Mouse (Mus musculus) stomach, postnatal 0 days (tissue): ENCODE results near the gene Ppox. TPM values are rescaled to one million over a fixed set of nuclear protein-coding genes. Genes with fewer than 3 reads are reported as not detected.
"Not testable (repeated sequence)": the region's sequence is repeated elsewhere in the genome, so short reads cannot be mapped to it uniquely, and the experiment has no call there.

Experiments used
- ATAC-seq: fragments of 200-750 bp; cut with Nextera tagmentation; 2 replicates; pipeline ENCODE4 v1.8.0; 2017; ENCODE audit not compliant: low FRiP score, low TSS enrichment
- DNase-seq: peaks from one replicate; pipeline ENCODE4 v3.0.0-alpha.2; 2016; ENCODE audit warnings: low spot score
- H3K27ac ChIP-seq: fragments of 300-500 bp; sonication (generic); replicated peaks from 2 replicates; pipeline ENCODE4 v1.5.1; 2014; ENCODE audit warnings: mild to moderate bottlenecking, control low read depth
- H3K27me3 ChIP-seq: fragments of 300-500 bp; sonication (generic); 2 replicates; pipeline ENCODE4 v1.6.1; 2014; ENCODE audit warnings: low read length; ENCODE audit not compliant: control insufficient read depth, insufficient read depth
- H3K36me3 ChIP-seq: fragments of 300-500 bp; sonication (generic); 2 replicates; pipeline ENCODE4 v1.6.1; 2014; ENCODE audit warnings: low read length, mixed read lengths; ENCODE audit not compliant: control insufficient read depth, insufficient read depth
- H3K4me1 ChIP-seq: fragments of 300-500 bp; sonication (generic); replicated peaks from 2 replicates; pipeline ENCODE4 v1.6.1; 2014; ENCODE audit warnings: antibody characterized with exemption; ENCODE audit not compliant: control insufficient read depth, insufficient read depth
- H3K4me2 ChIP-seq: fragments of 300-500 bp; sonication (generic); replicated peaks from 2 replicates; pipeline ENCODE4 v1.6.1; 2014; ENCODE audit warnings: low read depth, mild to moderate bottlenecking, control low read depth, moderate library complexity
- H3K4me3 ChIP-seq: fragments of 300-500 bp; sonication (generic); 2 replicates; pipeline ENCODE4 v1.5.1; 2014; ENCODE audit warnings: low read depth, low read length, control low read depth
- H3K9ac ChIP-seq: fragments of 300-500 bp; sonication (generic); 2 replicates; pipeline ENCODE4 v1.6.1; 2014; ENCODE audit warnings: mild to moderate bottlenecking, low read length, control low read depth, mixed read lengths
- H3K9me3 ChIP-seq: fragments of 300-500 bp; sonication (generic); 2 replicates; pipeline ENCODE4 v1.6.1; 2016; ENCODE audit warnings: low read length; ENCODE audit not compliant: control insufficient read depth
- CTCF ChIP-seq: IDR thresholded peaks from 2 replicates; pipeline ENCODE4 v1.5.1; 2016; ENCODE audit warnings: antibody characterized with exemption, low read depth, mild to moderate bottlenecking, moderate library complexity
- EP300 ChIP-seq: optimal IDR thresholded peaks from 2 replicates; pipeline ENCODE3; 2016; ENCODE audit warnings: antibody characterized with exemption
- WGBS: fragments of 180-500 bp; shearing (Covaris S2); extraction: QIAGEN DNeasy Blood & Tissue Kit; methylation state at CpG from one replicate; pipeline ENCODE4 v1.1.7; 2014; 5-methylcytosine and 5-hydroxymethylcytosine counted together
- polyA plus RNA-seq: library from polyadenylated mRNA; unstranded; fragments of >200 nt; fragmentation: Nextera tagmentation; extraction: Ambion mirVana; gene quantifications from 2 replicates; pipeline ENCODE4 v1.2.1, GENCODE M21; 2015

Ppox gene
- polyA plus RNA-seq, 1 experiment from 2014 or later, result 16.8 TPM

DNA sequence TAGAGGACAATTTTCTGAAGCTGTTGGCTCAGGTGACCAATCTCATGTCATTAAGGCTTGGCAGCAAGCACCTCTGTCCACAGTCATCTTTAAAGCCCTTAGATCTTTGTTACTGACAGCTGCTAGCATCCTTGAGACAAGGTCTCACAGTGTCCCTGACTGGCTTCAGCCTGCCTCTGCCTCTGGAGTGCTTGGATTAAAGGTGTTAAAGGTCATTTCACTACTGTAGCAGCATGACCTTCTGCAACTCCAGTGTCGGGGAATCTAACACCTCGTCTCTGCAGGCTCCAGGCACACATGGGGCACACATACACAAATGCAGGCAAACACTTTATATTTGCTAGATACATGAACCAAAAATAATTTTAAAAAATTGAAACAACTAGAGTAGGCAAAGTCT, 44.6 kb upstream of the Ppox start:
- H3K4me2 ChIP-seq, result no peak overlapping the region
- TF ChIP-seq EP300 (no peak), CTCF (no peak)
- no peak overlapping the region for H3K27ac ChIP-seq
- H3K4me1 ChIP-seq, result 0 out of 2 replicates have a peak, but pooled peaks cover 4% of the 10 kb centered on the region
- H3K4me3 ChIP-seq, result no peak overlapping the region
- 73% methylated on average over 2 of the region's 2 CpGs for WGBS
- ATAC-seq, result no peak
- no peaks in the 10 kb centered on the region for H3K36me3 ChIP-seq
- H3K9ac ChIP-seq, result no peak overlapping the region
- no peaks in the 10 kb centered on the region for H3K27me3 ChIP-seq
- no peak for DNase-seq
- no peaks in the 10 kb centered on the region for H3K9me3 ChIP-seq

DNA sequence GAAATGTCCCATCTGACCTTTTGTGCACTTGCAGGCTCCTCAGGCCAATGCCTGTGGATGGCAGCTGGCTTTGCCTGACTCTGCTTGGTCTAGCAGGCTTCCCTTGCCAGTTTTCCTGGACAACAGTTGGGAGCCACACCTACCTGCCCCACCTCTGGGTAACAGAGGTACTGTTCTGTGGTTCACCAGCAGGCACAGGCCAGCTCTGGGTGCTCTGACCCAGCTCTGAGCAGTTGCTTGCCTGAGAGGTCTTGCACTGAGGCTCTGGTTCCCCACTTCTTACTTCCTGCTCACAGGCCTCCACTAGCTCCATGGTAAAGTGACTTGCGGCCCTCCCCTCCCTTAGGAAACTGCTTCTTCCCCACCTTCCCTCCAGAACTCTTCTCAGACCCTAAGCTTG, 41.0 kb upstream of the Ppox start:
- ATAC-seq (peak; percentile 94), DNase-seq (peak; percentile 68)
- Histone ChIP-seq H3K36me3 (no peaks in the 10 kb centered on the region), H3K4me2 (no peak overlapping the region), H3K4me1 (no peaks in the 10 kb centered on the region), H3K4me3 (no peak overlapping the region), H3K27me3 (no peaks in the 10 kb centered on the region), H3K9me3 (no peaks in the 10 kb centered on the region), H3K9ac (no peak overlapping the region; the same call in 1 of the 2 replicates), H3K27ac (peak overlapping the region; percentile 56; the same call in 1 of the 2 replicates)
- 91% methylated on average over 1 of the region's 1 CpGs for WGBS
- no peak for TF ChIP-seq EP300
- no peak for TF ChIP-seq CTCF

DNA sequence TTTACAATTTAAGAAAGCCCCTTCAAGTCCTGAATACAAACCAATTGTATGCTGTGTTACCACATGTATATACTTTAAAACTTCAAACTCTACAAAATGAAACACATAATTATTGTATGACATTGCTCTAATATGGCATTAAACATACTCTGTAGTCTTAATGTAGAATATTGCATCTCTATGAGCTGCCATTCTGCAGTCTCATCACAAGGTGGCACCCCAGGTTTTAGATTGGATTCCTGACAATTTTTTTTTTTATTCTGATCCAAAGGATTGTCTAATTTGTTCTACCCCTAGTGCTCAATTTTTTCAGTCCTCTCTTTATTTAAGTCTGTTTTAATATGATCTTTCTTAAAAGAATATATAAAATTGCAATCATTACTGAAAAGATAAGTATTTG, 40.4 kb upstream of the Ppox start:
- no peak overlapping the region for H3K9ac ChIP-seq
- no peaks in the 10 kb centered on the region for H3K4me1 ChIP-seq
- H3K4me2 ChIP-seq, result no peak overlapping the region
- no peaks in the 10 kb centered on the region for H3K36me3 ChIP-seq
- H3K4me3 ChIP-seq, result no peak overlapping the region
- no peaks in the 10 kb centered on the region for H3K27me3 ChIP-seq
- peak; percentile 20 for DNase-seq
- no peak overlapping the region for H3K27ac ChIP-seq
- no peak for ATAC-seq
- H3K9me3 ChIP-seq, result no peaks in the 10 kb centered on the region
- TF ChIP-seq EP300 (no peak), CTCF (peak; percentile 80)

DNA sequence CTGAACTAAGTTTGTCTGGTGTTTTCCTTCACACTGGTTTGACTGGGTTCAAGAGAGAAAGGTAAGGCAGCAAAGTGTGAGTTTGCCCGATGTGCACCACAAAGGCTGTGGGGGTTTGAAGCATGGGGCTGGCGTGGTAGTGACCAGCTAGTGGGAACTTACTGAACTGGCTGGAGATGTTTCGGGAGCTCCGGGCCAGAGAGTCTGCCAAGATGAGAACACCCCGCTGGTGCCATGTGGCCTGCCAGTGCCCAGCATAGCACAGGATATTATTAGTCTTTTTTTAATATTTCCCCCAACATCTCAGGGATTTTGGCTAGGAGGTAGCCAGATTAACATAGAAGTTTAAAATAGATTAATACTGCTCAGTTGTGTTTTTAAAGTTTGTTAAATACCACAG, 39.2 kb upstream of the Ppox start:
- Histone ChIP-seq H3K9ac (no peak overlapping the region), H3K4me1 (no peaks in the 10 kb centered on the region), H3K9me3 (no peaks in the 10 kb centered on the region), H3K36me3 (no peaks in the 10 kb centered on the region), H3K4me3 (no peak overlapping the region), H3K27ac (no peak overlapping the region), H3K4me2 (0 out of 2 replicates have a peak overlapping the region, but pooled peaks have one; percentile 14), H3K27me3 (no peaks in the 10 kb centered on the region)
- ATAC-seq (no peak), DNase-seq (no peak)
- TF ChIP-seq CTCF (no peak), EP300 (no peak)
- WGBS, result 23% methylated on average over 5 of the region's 5 CpGs

DNA sequence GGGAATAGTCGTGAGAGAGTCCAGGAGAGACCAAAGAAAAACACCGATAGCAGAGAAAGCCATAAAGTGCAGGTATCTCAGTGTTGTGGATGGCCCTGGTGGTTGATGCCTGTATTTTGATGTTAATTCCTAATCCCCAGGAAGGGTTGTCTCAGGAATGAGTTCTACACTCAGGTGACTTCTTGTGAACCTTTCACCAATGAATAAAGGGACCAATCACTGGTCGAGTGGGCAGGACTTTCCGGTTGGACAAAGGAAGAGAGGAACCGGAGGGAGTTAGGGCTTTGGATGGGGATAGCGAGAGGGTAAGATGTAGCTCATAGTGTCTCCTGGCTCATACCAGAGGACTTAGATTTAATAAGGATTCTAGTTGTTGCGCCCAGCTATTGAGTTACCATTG, 38.8 kb upstream of the Ppox start:
- H3K4me2 ChIP-seq, result 0 out of 2 replicates have a peak overlapping the region, but pooled peaks have one; percentile 14

DNA sequence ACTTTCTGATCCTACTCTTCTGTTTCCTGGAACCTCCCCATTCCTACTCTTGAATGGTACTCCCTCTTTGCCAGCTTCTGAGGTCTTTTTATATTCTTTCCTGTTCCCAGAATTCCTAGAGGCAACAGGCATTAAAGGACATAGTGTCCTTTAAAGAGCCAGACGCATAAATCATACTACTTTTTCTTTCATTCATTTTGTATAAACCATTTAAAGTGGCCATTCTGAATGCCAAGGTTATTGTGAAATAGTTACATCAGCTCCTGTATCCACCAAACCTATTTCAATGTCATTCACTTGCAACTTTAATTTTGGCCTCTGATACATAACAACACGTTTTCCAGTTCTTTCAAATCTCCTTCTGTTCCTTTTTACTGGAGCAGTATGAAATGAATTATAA, 28.3 kb upstream of the Ppox start:
- Histone ChIP-seq H3K9ac (no peak overlapping the region), H3K36me3 (no peaks in the 10 kb centered on the region), H3K27ac (no peak overlapping the region), H3K9me3 (no peaks in the 10 kb centered on the region), H3K27me3 (no peaks in the 10 kb centered on the region), H3K4me2 (no peak overlapping the region), H3K4me1 (no peaks in the 10 kb centered on the region), H3K4me3 (no peak overlapping the region)
- no peak for ATAC-seq
- TF ChIP-seq CTCF (no peak), EP300 (no peak)
- DNase-seq, result no peak
- WGBS, result 62% methylated on average over 2 of the region's 2 CpGs

More for the DNA sequence above, 38.8 kb upstream of the Ppox start:
- Histone ChIP-seq H3K9ac (no peak overlapping the region), H3K4me3 (no peak overlapping the region), H3K36me3 (no peaks in the 10 kb centered on the region), H3K27ac (no peak overlapping the region), H3K27me3 (no peaks in the 10 kb centered on the region), H3K4me1 (no peaks in the 10 kb centered on the region), H3K9me3 (no peaks in the 10 kb centered on the region)
- peak; percentile 15 for DNase-seq
- ATAC-seq, result peak; percentile 44; the same call in 1 of the 2 replicates
- WGBS, result 24% methylated on average over 7 of the region's 7 CpGs
- TF ChIP-seq CTCF, result no peak
- no peak for TF ChIP-seq EP300

DNA sequence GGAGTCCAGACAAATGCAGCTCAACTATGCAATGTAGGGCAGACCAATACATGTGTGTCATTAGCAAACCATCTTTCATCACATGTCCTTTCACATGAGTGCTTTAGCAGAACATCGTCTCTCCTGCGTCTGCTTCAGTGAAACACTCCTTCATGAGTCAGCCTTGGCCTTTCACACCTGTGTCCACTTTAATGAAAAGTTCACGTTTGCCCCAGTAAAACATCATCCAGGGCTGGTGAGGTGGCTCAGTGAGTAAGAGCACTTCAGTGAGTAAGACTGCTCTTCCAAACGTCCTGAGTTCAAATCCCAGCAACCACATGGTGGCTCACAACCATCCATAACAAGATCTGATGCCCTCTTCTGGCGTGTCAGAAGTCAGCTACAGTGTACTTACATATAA, 25.2 kb upstream of the Ppox start:
- not testable (repeated sequence) for H3K27ac ChIP-seq, H3K36me3 ChIP-seq, H3K4me1 ChIP-seq, H3K4me2 ChIP-seq, DNase-seq, H3K27me3 ChIP-seq, ATAC-seq, H3K9ac ChIP-seq, H3K9me3 ChIP-seq, H3K4me3 ChIP-seq
- 61% methylated on average over 5 of the region's 5 CpGs for WGBS
